Mouse (Mus musculus) forebrain, embryonic 13.5 days (tissue): Measurements from ENCODE around the gene Sh3pxd2a. TPM values are rescaled to one million over a fixed set of nuclear protein-coding genes. Genes with fewer than 3 reads are reported as not detected.
A peak's percentile ranks its signal among the peaks of the same experiment; 100 is the strongest.

Experiments used
- ATAC-seq: fragments of 200-750 bp; cut with Nextera tagmentation; 2 replicates; pipeline ENCODE4 v1.8.0; 2017
- H3K27ac ChIP-seq: fragments of 300-500 bp; sonication (generic); 2 replicates; pipeline ENCODE4 v1.5.1; 2015; ENCODE audit warnings: inconsistent platforms, mild to moderate bottlenecking, moderate library complexity
- H3K27me3 ChIP-seq: fragments of 300-500 bp; sonication (generic); 2 replicates; pipeline ENCODE4 v1.6.1; 2015; ENCODE audit warnings: mild to moderate bottlenecking, inconsistent platforms
- H3K36me3 ChIP-seq: fragments of 300-500 bp; sonication (generic); 2 replicates; pipeline ENCODE4 v1.6.1; 2015; ENCODE audit warnings: mild to moderate bottlenecking, inconsistent platforms; ENCODE audit not compliant: poor library complexity, severe bottlenecking
- H3K4me1 ChIP-seq: fragments of 300-500 bp; sonication (generic); 2 replicates; pipeline ENCODE4 v1.6.1; 2015; ENCODE audit warnings: inconsistent platforms
- H3K4me2 ChIP-seq: fragments of 300-500 bp; sonication (generic); 2 replicates; pipeline ENCODE4 v1.6.1; 2015; ENCODE audit warnings: inconsistent platforms, mild to moderate bottlenecking, moderate library complexity
- H3K4me3 ChIP-seq: fragments of 300-500 bp; sonication (generic); 2 replicates; pipeline ENCODE4 v1.5.1; 2015; ENCODE audit warnings: mild to moderate bottlenecking, inconsistent platforms
- H3K9ac ChIP-seq: fragments of 300-500 bp; sonication (generic); 2 replicates; pipeline ENCODE4 v1.6.1; 2015; ENCODE audit warnings: mild to moderate bottlenecking, inconsistent platforms
- H3K9me3 ChIP-seq: fragments of 300-500 bp; sonication (generic); replicated peaks from 2 replicates; pipeline ENCODE4 v1.6.1; 2016; ENCODE audit warnings: inconsistent platforms
- WGBS: fragments of 180-500 bp; shearing (Covaris S2); methylation state at CpG from one replicate; pipeline ENCODE4 v1.1.7; 2015; 5-methylcytosine and 5-hydroxymethylcytosine counted together
- polyA plus RNA-seq: library from polyadenylated mRNA; unstranded; fragments of >200 nt; fragmentation: Nextera tagmentation; extraction: Ambion mirVana; gene quantifications from 2 replicates; pipeline ENCODE4 v1.2.1, GENCODE M21; 2015

The Sh3pxd2a gene
- polyA plus RNA-seq, 1 experiment from 2014 or later = 3.6 TPM

DNA sequence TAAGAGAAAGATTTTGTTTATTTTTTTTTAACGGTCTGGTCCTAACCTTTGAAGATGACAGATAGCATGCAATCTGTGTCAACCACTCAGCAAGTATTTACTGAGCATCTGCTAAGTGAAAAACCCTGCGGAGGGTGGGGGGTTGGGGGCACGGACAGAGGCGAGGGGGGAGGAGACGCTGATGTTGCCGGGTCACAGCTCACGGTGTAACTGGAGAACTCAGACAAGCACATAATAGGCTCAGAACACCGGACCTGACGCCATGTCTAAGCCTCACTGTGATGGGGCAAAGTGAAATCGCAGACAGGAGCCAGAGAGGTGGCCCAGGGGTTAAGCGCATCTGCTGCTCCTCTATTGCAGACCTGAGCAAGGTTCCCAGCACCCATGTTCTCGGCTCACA lies 19.7 kb downstream of the Sh3pxd2a start:
- ATAC-seq = no peak
- Histone ChIP-seq H3K27ac (no peak overlapping the region), H3K9ac (no peak overlapping the region), H3K4me3 (no peak overlapping the region), H3K9me3 (no peaks in the 10 kb centered on the region), H3K4me1 (peaks cover 62% of the 10 kb centered on the region), H3K27me3 (no peaks in the 10 kb centered on the region), H3K36me3 (no peaks in the 10 kb centered on the region), H3K4me2 (no peak overlapping the region)
- 54% methylated on average over 12 of the region's 12 CpGs for WGBS

DNA sequence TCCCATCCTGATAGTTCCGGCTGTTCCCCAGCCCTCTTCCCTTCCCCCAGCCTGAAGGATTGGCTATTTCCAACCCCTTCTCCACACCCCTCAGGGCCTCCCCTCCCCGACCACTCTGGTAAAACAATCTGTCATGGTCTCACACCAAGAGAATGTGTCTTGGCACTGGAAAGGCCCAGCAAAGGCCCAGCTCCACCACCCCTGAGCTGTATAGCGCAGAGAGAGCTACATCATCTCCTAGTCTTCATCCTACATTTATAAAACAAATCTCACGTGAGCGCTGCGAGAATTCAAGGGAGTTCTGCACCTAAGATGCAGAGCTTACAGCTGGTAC lies 21.9 kb downstream of the Sh3pxd2a start:
- ATAC-seq = no peak
- WGBS = 83% methylated on average over 6 of the region's 6 CpGs
- no peaks in the 10 kb centered on the region for H3K9me3 ChIP-seq
- no peak overlapping the region for H3K4me2 ChIP-seq
- no peak overlapping the region for H3K27ac ChIP-seq
- no peaks in the 10 kb centered on the region for H3K36me3 ChIP-seq
- H3K9ac ChIP-seq = no peak overlapping the region
- no peaks in the 10 kb centered on the region for H3K27me3 ChIP-seq
- peaks cover 47% of the 10 kb centered on the region for H3K4me1 ChIP-seq
- H3K4me3 ChIP-seq = no peak overlapping the region

DNA sequence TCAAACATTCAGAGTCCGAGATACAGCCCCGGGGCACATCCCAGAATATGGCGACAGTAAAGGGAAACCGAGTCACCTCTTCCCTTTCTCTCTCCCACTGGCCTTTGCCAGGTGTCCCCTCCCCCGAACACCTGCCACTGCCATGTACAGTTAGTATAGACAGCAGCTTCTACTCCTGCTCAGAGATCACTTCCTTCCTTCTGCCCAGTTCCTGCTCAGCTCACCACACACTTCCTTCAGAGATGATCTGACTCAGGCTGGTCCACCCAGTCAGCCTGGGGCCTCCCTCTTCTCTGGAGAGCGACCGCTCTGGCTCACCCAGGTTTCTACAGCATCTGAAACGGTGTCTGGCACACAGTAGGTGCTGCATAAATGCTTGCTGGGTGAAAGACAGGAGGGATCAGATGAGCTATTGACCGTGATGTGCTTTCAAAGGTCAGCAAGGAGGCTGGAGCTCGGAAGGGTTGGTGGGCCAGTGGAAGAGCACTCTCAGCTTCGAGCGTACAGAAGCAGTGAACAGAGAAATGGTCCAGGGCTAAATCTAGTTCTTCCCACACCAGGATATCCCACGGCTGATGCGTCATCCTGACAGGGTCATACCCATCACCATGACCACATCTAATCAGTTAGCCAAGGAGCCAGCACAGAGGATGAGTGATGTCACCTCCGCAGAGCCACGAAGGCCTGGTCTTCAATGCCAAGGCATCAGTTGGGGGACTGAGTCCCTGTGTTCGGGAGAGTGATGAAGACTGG lies 22.5 kb downstream of the Sh3pxd2a start:
- Histone ChIP-seq H3K27me3 (no peaks in the 10 kb centered on the region), H3K4me1 (peaks cover 41% of the 10 kb centered on the region), H3K9me3 (no peaks in the 10 kb centered on the region), H3K4me3 (no peak overlapping the region), H3K36me3 (no peaks in the 10 kb centered on the region), H3K4me2 (no peak overlapping the region), H3K9ac (no peak overlapping the region), H3K27ac (no peak overlapping the region)
- ATAC-seq = no peak
- WGBS = 91% methylated on average over 17 of the region's 17 CpGs

DNA sequence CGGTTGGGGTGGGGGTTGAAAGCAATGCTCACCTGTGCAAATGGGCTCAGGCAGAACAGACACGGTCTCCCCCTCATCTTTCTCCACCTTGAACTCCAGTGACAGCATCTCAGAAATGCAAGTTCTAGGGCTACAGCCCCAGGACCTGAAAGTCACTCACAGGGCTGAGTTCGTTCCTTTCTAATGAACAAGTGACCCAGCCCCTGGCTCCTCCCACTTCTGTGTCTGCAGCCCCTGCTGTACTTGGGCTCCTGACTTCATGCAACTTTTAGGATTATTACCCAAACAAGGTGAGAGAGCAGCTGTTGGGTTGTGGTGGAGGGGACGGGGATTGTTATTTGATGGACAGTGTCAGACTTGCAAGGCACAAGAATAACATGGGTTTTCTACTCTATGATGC lies 23.2 kb downstream of the Sh3pxd2a start:
- no peak overlapping the region for H3K4me2 ChIP-seq
- H3K9me3 ChIP-seq = no peaks in the 10 kb centered on the region
- H3K9ac ChIP-seq = no peak overlapping the region
- no peak overlapping the region for H3K27ac ChIP-seq
- WGBS = 89% methylated on average over 4 of the region's 4 CpGs
- no peaks in the 10 kb centered on the region for H3K36me3 ChIP-seq
- H3K4me3 ChIP-seq = no peak overlapping the region
- ATAC-seq = no peak
- H3K27me3 ChIP-seq = no peaks in the 10 kb centered on the region
- H3K4me1 ChIP-seq = peaks cover 34% of the 10 kb centered on the region

DNA sequence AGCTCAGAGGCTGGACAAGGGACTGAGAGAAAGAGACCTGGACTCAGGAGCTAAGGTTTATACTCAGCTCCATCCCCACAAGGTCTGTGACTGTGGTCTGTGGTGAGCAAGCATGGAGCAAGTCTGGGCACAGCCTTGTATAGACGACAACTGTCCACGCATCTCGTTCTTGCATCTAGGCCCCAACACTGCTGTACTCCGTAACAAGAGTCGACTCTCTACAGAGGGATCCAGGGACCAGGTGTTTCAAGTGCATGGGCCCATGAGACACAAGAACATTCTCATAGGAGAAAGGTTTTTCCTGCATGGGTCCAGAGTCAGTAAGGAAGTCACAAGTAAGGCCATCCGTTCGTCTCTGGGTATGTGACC lies 23.8 kb downstream of the Sh3pxd2a start:
- H3K9me3 ChIP-seq = no peaks in the 10 kb centered on the region
- H3K27ac ChIP-seq = no peak overlapping the region
- no peaks in the 10 kb centered on the region for H3K27me3 ChIP-seq
- 99% methylated on average over 7 of the region's 7 CpGs for WGBS
- peaks cover 28% of the 10 kb centered on the region for H3K4me1 ChIP-seq
- no peak overlapping the region for H3K9ac ChIP-seq
- no peak for ATAC-seq
- no peak overlapping the region for H3K4me3 ChIP-seq
- no peaks in the 10 kb centered on the region for H3K36me3 ChIP-seq
- no peak overlapping the region for H3K4me2 ChIP-seq

DNA sequence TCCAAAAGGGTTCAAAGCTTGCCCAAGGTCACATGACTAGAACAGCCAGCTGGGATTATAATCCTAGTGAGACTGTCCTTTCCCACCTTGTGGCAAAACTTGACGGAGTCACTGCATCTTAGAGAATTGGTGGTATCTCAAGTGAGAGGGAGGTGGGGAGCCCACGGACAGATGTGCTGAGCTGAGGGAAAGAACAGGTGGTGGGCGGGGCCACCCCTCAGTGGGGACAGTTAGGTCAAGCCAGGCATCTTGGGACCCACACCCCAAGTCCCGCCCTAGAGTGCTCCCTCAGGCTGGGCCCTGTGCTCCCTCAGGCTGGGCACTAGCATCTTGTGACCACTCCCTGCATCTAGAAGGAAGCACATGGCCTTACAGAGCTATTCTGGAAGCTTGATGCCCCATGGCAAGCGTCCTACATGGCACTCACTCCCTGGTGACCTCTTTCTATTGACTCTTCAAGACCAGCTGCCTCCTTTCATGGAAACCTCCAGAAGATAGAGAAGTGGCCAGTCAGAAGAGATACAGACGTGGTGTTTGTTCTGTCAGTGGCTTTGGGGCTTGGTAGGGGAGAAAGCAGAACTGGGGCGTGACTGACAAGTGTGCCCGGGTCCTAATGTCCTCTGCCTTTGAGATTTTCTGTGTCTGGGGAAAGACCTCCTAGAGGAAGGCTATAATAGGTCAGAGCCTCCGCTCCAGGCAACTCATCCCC lies 24.3 kb downstream of the Sh3pxd2a start:
- 90% methylated on average over 9 of the region's 9 CpGs for WGBS
- Histone ChIP-seq H3K9ac (no peak overlapping the region), H3K27ac (no peak overlapping the region), H3K4me1 (peaks cover 24% of the 10 kb centered on the region), H3K4me2 (no peak overlapping the region), H3K4me3 (no peak overlapping the region), H3K36me3 (no peaks in the 10 kb centered on the region), H3K27me3 (no peaks in the 10 kb centered on the region), H3K9me3 (no peaks in the 10 kb centered on the region)
- no peak for ATAC-seq

DNA sequence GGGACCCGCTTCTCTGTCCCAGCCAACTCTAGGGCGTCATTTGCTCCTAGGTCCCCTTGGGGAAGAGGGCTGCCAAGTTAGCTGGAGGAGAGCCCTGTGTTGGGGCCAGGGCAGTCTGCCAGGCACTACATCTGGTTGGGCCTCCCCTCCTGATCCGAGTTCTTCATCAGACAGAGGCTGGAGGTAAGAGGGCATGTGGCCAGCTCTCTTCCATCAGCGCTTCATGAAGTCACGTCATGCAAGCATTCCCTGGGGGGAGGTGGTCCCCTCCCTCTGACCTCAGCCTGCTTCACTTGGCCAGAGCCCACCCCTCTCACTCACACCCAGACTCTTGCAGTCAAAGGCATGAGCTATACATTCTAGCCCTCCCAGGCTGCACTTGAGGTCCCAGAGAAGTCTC lies 25.8 kb downstream of the Sh3pxd2a start:
- H3K9ac ChIP-seq = no peak overlapping the region
- H3K4me1 ChIP-seq = peaks cover 11% of the 10 kb centered on the region
- no peak overlapping the region for H3K27ac ChIP-seq
- ATAC-seq = peak; percentile 63; the same call in 1 of the 2 replicates
- H3K27me3 ChIP-seq = no peaks in the 10 kb centered on the region
- H3K36me3 ChIP-seq = no peaks in the 10 kb centered on the region
- no peak overlapping the region for H3K4me2 ChIP-seq
- 64% methylated on average over 5 of the region's 5 CpGs for WGBS
- no peaks in the 10 kb centered on the region for H3K9me3 ChIP-seq
- no peak overlapping the region for H3K4me3 ChIP-seq

DNA sequence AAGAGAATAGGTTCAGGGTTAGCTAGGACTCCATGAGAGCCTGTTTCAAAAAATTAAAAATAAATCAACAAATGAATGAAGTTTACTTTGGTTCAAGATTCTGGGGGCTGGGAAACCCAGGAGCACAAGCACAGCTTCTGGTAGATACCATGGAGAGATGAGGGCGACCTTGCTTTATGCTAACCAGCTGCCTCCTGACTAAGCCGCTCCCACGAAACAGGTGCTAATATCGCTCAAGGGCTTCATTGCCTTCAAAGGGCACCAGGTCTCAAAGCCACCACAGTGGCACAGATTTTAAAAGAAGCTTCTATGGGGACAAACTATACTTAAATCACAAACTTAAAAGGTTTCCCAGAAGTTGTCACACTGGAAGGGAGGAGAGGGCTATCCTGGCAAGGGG lies 27.2 kb downstream of the Sh3pxd2a start:
- no peak overlapping the region for H3K27ac ChIP-seq
- no peak overlapping the region for H3K4me2 ChIP-seq
- peaks cover 12% of the 10 kb centered on the region for H3K4me1 ChIP-seq
- no peak overlapping the region for H3K4me3 ChIP-seq
- no peaks in the 10 kb centered on the region for H3K27me3 ChIP-seq
- H3K9me3 ChIP-seq = no peaks in the 10 kb centered on the region
- no peaks in the 10 kb centered on the region for H3K36me3 ChIP-seq
- 94% methylated on average over 4 of the region's 4 CpGs for WGBS
- H3K9ac ChIP-seq = no peak overlapping the region
- no peak for ATAC-seq

DNA sequence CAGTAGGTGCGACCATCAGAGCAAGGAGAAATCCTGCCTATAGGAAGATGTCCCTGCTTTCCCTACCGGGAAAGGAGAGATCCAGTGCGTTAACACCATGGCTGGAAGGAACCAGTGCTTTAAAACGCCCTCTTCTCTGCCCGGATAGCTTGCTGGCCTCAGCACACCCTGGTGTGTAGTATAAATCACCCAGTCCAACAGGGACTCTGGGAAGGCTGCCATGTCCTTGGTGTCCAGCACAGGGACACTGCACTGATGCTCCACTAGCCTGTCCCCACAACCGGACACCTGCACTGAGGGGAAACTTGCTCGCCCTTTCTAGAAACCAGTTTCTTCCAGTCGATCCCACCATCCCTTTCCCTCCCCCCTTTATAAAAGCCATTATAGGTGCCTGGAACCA lies 28.0 kb downstream of the Sh3pxd2a start:
- Histone ChIP-seq H3K27ac (no peak overlapping the region), H3K4me1 (peaks cover 12% of the 10 kb centered on the region), H3K9me3 (no peaks in the 10 kb centered on the region), H3K36me3 (no peaks in the 10 kb centered on the region), H3K9ac (no peak overlapping the region), H3K4me3 (no peak overlapping the region), H3K4me2 (no peak overlapping the region), H3K27me3 (no peaks in the 10 kb centered on the region)
- ATAC-seq = no peak
- 92% methylated on average over 8 of the region's 8 CpGs for WGBS

DNA sequence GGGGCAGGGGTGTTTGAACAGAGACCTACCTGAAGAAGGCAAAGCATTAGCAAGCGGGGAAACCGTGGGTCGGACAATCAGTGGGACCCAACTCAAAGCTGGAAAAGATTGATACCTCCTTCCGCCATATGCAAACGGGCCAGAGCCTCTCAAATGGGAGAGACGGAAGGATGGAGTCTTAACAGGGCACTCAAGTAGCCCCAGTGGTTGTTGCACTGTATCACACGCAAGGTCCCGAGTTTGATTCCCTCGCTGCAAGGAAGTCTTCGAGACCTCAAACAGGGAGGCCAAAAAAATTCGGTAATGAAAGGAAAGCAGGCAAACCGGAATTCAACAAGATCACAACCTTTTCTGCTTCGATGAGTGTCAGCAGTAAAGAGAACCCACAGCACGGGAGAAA lies 29.5 kb downstream of the Sh3pxd2a start:
- no peak overlapping the region for H3K4me3 ChIP-seq
- H3K4me1 ChIP-seq = peaks cover 12% of the 10 kb centered on the region
- H3K9me3 ChIP-seq = no peaks in the 10 kb centered on the region
- no peak overlapping the region for H3K9ac ChIP-seq
- ATAC-seq = no peak
- H3K36me3 ChIP-seq = no peaks in the 10 kb centered on the region
- H3K27ac ChIP-seq = no peak overlapping the region
- no peak overlapping the region for H3K4me2 ChIP-seq
- 96% methylated on average over 14 of the region's 14 CpGs for WGBS
- no peaks in the 10 kb centered on the region for H3K27me3 ChIP-seq

DNA sequence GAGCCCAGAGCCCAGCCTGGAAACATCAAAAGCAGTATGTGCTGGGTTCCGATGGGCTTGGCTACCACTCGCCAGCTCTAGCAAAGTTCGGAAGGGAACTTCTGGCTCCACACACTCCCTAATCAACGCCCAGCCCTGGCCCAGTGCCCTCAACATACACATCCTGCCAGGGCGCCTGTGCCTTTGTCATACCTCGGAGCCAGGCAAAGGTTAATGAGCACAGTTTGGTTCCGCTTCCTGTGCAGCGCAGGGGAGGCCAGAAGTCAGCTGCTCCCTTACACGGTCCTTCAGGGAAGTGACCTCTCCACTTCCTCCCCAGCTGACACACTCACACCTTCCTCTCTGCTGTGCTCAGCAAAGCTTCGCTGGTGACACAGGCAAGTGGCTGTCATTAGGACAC lies 31.9 kb downstream of the Sh3pxd2a start:
- WGBS = 57% methylated on average over 10 of the region's 10 CpGs
- Histone ChIP-seq H3K4me2 (no peak overlapping the region), H3K27me3 (no peaks in the 10 kb centered on the region), H3K36me3 (no peaks in the 10 kb centered on the region), H3K27ac (no peak overlapping the region), H3K9ac (no peak overlapping the region), H3K4me3 (no peak overlapping the region), H3K9me3 (no peaks in the 10 kb centered on the region), H3K4me1 (peaks cover 23% of the 10 kb centered on the region)
- no peak for ATAC-seq

DNA sequence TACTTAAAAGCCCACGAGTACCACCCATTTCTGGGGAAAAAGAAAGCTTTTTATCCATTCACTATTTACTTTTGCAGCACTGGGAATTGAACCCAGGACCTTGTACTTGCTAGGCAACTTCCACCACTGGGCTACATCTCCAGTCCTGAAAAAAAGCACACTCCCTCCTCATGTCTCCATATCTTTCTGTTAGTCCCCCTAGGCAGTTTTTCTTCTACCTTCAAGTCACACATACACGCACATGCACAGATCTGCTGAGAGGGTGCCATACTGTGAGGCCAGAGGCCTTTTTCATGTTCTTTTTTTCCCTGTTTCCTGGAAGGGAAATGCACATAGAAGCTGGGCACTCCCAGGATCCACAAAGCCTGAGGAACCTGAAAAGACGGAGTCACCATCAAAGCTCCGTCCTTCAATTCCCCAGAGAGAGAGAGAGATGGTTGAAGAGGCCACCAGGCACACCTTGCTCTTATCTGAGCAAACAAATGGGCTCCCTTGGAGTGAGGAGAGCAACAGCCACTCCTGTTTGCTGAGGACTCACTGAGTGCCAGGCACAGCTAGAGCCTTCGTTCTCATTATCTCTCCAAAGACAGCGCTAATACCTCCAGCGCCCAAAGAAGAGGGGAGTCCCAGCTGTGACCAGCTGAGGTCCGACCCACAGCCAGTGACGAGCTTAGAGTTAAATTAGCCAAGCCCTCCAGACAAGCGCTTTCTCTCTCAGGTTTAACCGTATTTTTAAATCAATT lies 32.8 kb downstream of the Sh3pxd2a start:
- peaks cover 23% of the 10 kb centered on the region for H3K4me1 ChIP-seq
- no peaks in the 10 kb centered on the region for H3K27me3 ChIP-seq
- H3K9ac ChIP-seq = no peak overlapping the region
- H3K36me3 ChIP-seq = no peaks in the 10 kb centered on the region
- ATAC-seq = no peak
- whole genome bisulfite sequencing = 55% methylated on average over 11 of the region's 11 CpGs
- no peak overlapping the region for H3K27ac ChIP-seq
- H3K4me3 ChIP-seq = no peak overlapping the region
- no peaks in the 10 kb centered on the region for H3K9me3 ChIP-seq
- H3K4me2 ChIP-seq = no peak overlapping the region
